Mouse (Mus musculus): ENCODE results near the gene Olfr433. TPM values are rescaled to one million over a fixed set of nuclear protein-coding genes. Genes with fewer than 3 reads are reported as not detected.
"Not testable (repeated sequence)": the region's sequence is repeated elsewhere in the genome, so short reads cannot be mapped to it uniquely, and the experiment has no call there.

Gene Olfr433
- polyA plus RNA-seq (2015; fragmentation: Nextera tagmentation; extraction: Ambion mirVana) = 0.07 and 0.14 TPM in 2 replicates

DNA sequence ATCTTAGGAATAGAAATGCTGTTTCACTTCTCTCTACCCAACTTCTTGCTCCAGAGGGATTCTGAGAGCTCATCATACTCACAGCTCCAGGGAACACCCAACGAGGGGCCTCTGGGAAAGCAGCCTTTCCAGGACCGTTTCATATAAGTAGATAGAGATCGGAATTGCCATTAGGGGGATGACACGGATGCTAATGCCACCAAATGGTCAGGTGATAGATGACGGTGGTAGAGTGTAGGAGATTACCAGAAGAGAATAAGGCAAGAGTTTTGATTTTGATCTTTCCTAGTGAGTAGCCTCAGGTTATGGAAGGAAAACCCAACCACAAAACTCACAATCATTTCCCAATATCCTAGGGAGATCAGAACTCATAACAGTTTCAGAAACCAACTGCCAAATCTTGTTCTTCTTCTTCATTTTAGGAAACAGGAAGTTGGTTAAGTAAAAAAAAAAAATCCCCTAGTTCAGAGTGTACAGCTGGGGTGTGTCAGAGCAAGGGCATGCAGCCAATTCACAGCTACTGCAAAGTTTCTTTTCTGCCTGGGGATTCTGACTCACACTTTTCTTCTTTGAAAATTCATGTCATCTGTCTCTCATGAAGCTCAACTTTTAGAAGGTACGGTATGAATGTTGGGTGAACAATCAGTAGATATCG is at the start of gene Olfr433:
Gene Olfr433, plus strand, starts transcription at position 183 of the 655 bp plus-strand sequence.
- no peaks in the 10 kb centered on the region for H3K9me3 ChIP-seq (replicated peaks)
- H3K36me3 ChIP-seq = no peaks in the 10 kb centered on the region
- H3K4me3 ChIP-seq (replicated peaks) = no peak within 1 kb of the TSS
- WGBS (ENCODE audit: insufficient replicate concordance) = 50% methylated on average over 7 of the region's 7 CpGs
- DNase-seq (no peak), ATAC-seq (ENCODE audit: low read depth) (no peak)
- no peaks in the 10 kb centered on the region for H3K27me3 ChIP-seq
- H3K27ac ChIP-seq = no peak within 1 kb of the TSS
- H3K4me1 ChIP-seq (replicated peaks) = no peaks in the 10 kb centered on the region
- H3K9ac ChIP-seq = no peak within 1 kb of the TSS
- H3K4me2 ChIP-seq = no peak within 1 kb of the TSS

DNA sequence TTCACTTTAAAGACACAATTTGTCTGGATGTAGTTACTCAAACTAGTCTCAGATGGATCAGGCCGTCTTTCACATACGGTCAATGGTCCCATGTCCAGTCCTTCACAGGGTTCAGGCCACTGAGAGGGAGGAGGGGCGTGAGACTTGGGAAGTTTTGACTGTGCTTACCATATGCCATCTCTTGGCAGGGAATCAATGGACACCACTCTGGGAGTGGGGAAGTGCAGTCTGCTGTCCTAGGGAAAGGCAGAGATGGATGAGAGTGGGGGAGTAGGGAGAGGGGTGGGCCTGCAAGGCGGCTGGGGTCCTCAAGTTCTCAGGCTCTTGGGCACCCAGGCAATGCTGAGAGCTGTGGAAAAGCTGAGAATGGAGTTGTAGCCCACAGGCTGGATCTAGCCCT is 45.5 kb upstream of the Olfr433 start:
- Histone ChIP-seq H3K9ac (no peak overlapping the region), H3K36me3 (no peaks in the 10 kb centered on the region), H3K4me2 (no peak overlapping the region), H3K27me3 (no peaks in the 10 kb centered on the region), H3K4me3 (replicated peaks) (no peak overlapping the region), H3K9me3 (replicated peaks) (no peaks in the 10 kb centered on the region), H3K27ac (no peak overlapping the region), H3K4me1 (replicated peaks) (no peaks in the 10 kb centered on the region)
- ATAC-seq (ENCODE audit: low read depth) (no peak), DNase-seq (no peak)
- 70% methylated on average over 4 of the region's 4 CpGs for WGBS (ENCODE audit: insufficient replicate concordance)

DNA sequence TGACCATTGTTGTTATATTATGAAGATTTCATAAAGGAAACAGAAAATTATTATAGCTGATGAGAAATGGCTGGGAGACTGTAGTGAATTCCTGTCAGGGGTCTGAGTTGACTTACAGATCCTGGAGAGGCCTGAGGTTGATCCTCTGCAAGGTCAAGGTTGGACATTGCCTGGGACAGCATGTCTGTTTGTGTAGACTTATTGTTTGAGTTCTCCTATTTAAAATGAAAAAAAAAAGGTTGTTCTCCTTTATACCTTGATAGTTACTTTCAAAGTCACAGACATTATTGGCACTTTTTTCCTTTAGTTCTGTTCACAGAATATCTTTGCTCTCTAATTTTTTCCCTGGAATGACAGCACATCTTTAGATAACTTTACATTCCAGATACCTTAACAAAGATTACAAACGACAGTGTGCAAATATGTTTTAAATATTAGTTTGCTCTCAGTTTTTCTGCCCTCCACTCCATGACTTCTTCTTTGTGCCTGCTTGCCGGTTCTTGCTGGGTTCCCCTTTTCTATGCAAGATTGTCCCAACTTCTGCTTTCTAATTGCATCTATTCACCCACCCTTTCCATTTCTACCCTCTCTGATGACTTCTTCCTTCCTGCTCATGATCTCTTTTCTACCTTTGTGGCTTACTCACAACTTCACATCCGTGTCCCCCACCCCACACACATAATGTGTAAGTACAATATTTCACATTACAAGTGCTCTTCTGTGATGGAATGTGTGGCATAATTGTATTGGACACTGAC is 36.0 kb upstream of the Olfr433 start:
- not testable (repeated sequence) for H3K9me3 ChIP-seq (replicated peaks); ATAC-seq (ENCODE audit: low read depth); H3K27ac ChIP-seq; H3K4me2 ChIP-seq; DNase-seq; H3K4me1 ChIP-seq (replicated peaks); H3K36me3 ChIP-seq; H3K4me3 ChIP-seq (replicated peaks); H3K27me3 ChIP-seq; H3K9ac ChIP-seq
- WGBS (ENCODE audit: insufficient replicate concordance) = 20% methylated on average over 2 of the region's 3 CpGs

DNA sequence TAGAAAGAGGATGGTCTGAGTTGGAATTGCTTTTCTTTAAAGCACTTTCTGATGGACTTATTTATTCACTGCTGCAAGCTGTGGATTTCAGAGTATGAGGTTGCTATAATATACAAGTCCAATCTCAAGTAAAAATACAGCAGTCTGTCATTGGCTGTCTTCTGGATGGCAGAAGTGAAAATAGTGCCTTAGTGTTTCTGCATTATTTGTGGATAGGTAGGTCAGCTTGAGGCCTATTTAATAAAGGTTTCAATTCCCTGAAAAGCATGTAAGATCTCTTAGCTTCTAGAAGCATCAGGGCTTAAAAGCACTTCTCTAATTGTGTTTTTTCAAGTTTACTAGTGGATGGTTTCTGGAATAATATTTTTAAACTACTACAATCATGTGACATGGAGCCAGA is 33.5 kb upstream of the Olfr433 start:
- H3K9me3 ChIP-seq (replicated peaks); H3K4me1 ChIP-seq (replicated peaks); H3K9ac ChIP-seq; DNase-seq; H3K27me3 ChIP-seq; H3K4me3 ChIP-seq (replicated peaks); H3K4me2 ChIP-seq; H3K27ac ChIP-seq; ATAC-seq (ENCODE audit: low read depth); H3K36me3 ChIP-seq: not testable (repeated sequence)

DNA sequence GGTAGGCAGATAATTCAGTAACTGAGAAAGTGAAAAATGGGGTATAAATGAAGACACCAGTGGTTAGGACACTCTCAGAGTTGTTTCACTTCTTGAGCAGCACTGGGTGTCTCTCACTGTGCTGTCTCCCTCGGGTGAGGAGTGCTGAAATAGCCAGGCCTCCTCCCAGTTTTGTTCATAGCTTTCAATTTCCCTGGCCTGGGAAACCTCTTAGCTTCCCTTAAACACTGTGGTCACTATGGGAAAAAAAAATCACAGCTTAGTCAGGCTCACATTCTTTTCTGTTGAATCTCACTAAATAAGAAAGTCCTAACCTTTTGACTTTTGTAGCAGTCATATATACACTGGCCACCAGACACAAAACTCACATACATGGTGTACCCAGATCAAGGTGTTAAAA is 8.8 kb upstream of the Olfr433 start, which contains the start of gene Ifi205:
Gene Ifi205, minus strand, starts transcription at position 113 of the 400 bp plus-strand sequence.
- no peak within 1 kb of the TSS for H3K27ac ChIP-seq
- WGBS (ENCODE audit: insufficient replicate concordance) = 26% methylated on average over 1 of the region's 1 CpGs
- no peaks in the 10 kb centered on the region for H3K27me3 ChIP-seq
- no peak for ATAC-seq (ENCODE audit: low read depth)
- DNase-seq = no peak
- H3K4me3 ChIP-seq (replicated peaks) = no peak within 1 kb of the TSS
- H3K4me2 ChIP-seq = no peak within 1 kb of the TSS
- no peak within 1 kb of the TSS for H3K9ac ChIP-seq
- H3K4me1 ChIP-seq (replicated peaks) = no peaks in the 10 kb centered on the region
- no peaks in the 10 kb centered on the region for H3K36me3 ChIP-seq
- no peaks in the 10 kb centered on the region for H3K9me3 ChIP-seq (replicated peaks)

DNA sequence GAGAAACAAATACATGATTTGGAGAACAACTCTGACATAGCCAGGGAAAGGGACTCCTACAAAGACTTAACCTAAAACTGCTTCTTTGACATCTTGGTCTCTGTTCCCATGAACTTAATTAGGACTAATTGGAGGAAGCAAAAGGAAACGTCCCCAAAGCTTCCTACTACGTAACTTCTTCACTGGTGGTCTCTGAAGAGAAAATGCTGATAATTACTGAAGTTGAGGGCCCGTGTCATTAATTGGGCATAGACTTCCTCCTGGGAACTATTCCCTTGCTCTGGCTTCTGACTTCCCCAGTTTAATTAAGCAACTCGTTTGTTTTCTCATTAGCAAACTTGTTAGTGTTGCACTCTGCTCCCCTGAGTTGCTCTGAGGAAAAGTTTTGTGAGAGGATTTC is 4.7 kb upstream of the Olfr433 start:
- no peaks in the 10 kb centered on the region for H3K9me3 ChIP-seq (replicated peaks)
- no peak overlapping the region for H3K27ac ChIP-seq
- H3K4me1 ChIP-seq (replicated peaks) = no peaks in the 10 kb centered on the region
- H3K4me3 ChIP-seq (replicated peaks) = no peak overlapping the region
- DNase-seq (no peak), ATAC-seq (ENCODE audit: low read depth) (no peak)
- no peak overlapping the region for H3K9ac ChIP-seq
- H3K36me3 ChIP-seq = no peaks in the 10 kb centered on the region
- no peak overlapping the region for H3K4me2 ChIP-seq
- 43% methylated on average over 4 of the region's 4 CpGs for WGBS (ENCODE audit: insufficient replicate concordance)
- H3K27me3 ChIP-seq = no peaks in the 10 kb centered on the region

DNA sequence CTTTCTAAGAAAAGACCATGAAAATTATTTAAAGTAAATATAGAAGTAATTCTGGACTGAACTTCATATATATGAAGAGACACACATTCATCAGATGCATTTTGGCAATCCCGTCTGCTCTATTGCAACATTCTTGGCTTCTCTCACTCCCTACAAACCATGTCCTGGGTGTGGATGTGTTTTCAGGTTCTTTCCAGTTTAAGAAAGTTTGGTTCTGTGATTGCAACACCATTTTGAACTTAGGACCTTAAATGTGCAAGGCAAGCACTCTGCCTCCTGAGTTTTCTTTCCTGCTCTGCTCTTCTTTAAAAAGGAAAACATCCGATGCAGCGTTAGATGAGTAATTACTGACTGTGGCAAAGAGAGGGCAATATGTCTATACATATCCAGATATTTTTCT is 2.0 kb upstream of the Olfr433 start:
- Histone ChIP-seq H3K9me3 (replicated peaks) (no peaks in the 10 kb centered on the region), H3K4me2 (no peak overlapping the region), H3K9ac (no peak overlapping the region), H3K36me3 (no peaks in the 10 kb centered on the region), H3K4me1 (replicated peaks) (no peaks in the 10 kb centered on the region), H3K27ac (no peak overlapping the region), H3K4me3 (replicated peaks) (no peak overlapping the region), H3K27me3 (no peaks in the 10 kb centered on the region)
- ATAC-seq (ENCODE audit: low read depth) (no peak), DNase-seq (no peak)
- 69% methylated on average over 3 of the region's 3 CpGs for WGBS (ENCODE audit: insufficient replicate concordance)

DNA sequence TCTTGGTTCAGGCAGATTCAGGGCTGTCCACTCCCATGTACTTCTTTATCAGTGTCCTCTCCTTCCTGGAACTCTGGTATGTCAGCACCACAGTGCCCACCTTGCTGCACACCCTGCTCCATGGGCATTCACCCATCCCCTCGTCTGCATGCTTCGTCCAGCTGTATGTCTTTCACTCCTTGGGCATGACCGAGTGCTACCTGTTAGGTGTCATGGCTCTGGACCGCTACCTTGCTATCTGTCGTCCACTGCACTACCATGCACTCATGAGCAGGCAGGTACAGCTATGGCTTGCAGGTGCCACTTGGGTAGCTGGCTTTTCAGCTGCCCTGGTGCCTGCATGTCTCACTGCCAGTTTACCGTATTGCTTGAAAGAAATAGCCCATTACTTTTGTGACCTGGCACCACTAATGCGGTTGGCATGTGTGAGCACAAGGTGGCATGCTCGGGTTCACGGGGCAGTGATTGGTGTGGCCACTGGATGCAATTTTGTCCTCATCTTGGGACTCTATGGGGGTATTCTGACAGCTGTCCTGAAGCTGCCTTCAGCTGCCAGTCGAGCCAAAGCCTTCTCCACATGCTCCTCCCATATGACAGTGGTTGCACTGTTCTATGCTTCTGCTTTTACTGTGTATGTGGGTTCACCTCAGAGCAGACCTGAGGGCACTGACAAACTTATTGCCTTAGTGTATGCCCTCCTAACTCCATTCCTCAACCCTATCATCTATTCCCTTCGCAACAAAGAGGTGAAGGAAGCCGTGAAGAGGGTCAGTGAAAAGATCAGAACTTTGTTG is 1.8 kb downstream of the Olfr433 start:
- DNase-seq; H3K4me3 ChIP-seq (replicated peaks): not testable (repeated sequence)
- WGBS (ENCODE audit: insufficient replicate concordance) = 70% methylated on average over 12 of the region's 12 CpGs

DNA sequence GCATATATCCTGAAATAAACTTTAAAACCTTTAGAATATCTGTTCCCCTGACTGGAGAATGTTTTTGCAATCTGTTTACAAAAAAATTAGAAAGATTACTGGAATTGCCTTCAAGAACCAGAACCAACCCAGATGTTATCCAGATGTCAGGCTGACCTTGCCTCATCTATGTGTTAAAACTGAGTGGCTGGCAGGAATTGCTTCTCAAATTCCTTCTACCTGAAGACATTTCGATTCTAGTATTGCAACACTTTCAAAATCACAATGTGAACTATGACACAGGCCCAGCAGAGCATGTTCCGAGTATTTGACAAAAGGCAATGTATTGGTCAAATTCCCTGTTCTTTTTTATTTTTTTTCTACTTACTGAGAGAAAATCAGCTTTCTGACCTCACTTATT is 3.9 kb downstream of the Olfr433 start:
- Histone ChIP-seq H3K4me2 (no peak overlapping the region), H3K9me3 (replicated peaks) (no peaks in the 10 kb centered on the region), H3K9ac (no peak overlapping the region), H3K27me3 (no peaks in the 10 kb centered on the region), H3K4me1 (replicated peaks) (no peaks in the 10 kb centered on the region), H3K27ac (no peak overlapping the region), H3K4me3 (replicated peaks) (no peak overlapping the region), H3K36me3 (no peaks in the 10 kb centered on the region)
- DNase-seq (no peak), ATAC-seq (ENCODE audit: low read depth) (no peak)
- 50% methylated on average over 2 of the region's 2 CpGs for WGBS (ENCODE audit: insufficient replicate concordance)

More for the DNA sequence above, 1.8 kb downstream of the Olfr433 start:
- H3K36me3 ChIP-seq; H3K4me1 ChIP-seq (replicated peaks); H3K27ac ChIP-seq; H3K27me3 ChIP-seq; H3K4me2 ChIP-seq; H3K9me3 ChIP-seq (replicated peaks); H3K9ac ChIP-seq: not testable (repeated sequence)
- ATAC-seq (ENCODE audit: low read depth) = peak; percentile 39

DNA sequence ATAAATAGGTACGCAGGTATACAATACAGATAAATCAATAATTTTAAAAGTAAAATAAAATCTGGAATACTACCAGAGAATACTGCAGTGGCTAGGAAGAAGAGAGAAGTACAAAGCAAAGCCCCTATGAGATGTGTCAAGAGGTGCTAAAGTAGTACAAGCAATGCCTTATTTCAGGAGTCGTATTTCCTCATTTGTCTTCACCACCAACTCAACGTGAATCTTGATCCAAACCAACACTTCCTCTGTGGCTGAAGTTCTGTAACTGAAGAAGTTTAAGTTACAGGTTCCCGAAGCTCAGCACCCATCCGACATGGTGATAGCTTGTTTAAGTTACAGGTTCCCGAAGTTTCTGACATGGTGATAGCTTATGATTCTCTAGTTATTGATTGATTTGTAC is 7.7 kb downstream of the Olfr433 start:
- not testable (repeated sequence) for H3K9ac ChIP-seq; H3K9me3 ChIP-seq (replicated peaks); DNase-seq; H3K4me2 ChIP-seq; ATAC-seq (ENCODE audit: low read depth); H3K27ac ChIP-seq; H3K27me3 ChIP-seq; H3K4me3 ChIP-seq (replicated peaks); H3K36me3 ChIP-seq; H3K4me1 ChIP-seq (replicated peaks)
- 43% methylated on average over 6 of the region's 6 CpGs for WGBS (ENCODE audit: insufficient replicate concordance)

DNA sequence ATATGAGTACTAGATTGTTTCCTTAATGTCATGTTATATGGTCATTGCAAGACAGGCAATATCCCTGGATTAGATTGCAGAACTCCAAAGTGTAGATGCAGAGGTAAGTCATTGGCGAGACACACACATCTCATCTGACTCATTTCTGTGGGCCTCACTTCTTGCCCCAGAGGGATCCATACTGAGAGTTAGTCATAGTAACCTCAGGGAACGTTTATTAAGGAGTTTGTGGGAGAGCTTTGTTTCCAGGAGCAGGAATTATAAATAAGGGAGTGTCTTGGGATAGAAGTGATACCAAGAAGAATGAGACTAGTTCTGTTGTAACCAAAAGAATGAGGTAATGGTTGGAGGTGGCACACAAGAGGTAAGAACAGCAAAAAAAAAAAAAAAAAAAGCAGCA is 8.4 kb downstream of the Olfr433 start, which contains the start of gene Olfr432:
Gene Olfr432, plus strand, starts transcription at position 313 of the 400 bp plus-strand sequence.
- no peaks in the 10 kb centered on the region for H3K27me3 ChIP-seq
- no peak within 1 kb of the TSS for H3K9ac ChIP-seq
- no peak for ATAC-seq (ENCODE audit: low read depth)

More for the DNA sequence above, 8.4 kb downstream of the Olfr433 start, which contains the start of gene Olfr432:
- Histone ChIP-seq H3K4me3 (replicated peaks) (no peak within 1 kb of the TSS), H3K4me1 (replicated peaks) (no peaks in the 10 kb centered on the region), H3K4me2 (no peak within 1 kb of the TSS), H3K27ac (no peak within 1 kb of the TSS), H3K9me3 (replicated peaks) (no peaks in the 10 kb centered on the region), H3K36me3 (no peaks in the 10 kb centered on the region)
- no peak for DNase-seq
- 33% methylated on average over 2 of the region's 2 CpGs for WGBS (ENCODE audit: insufficient replicate concordance)

Measured in liver, embryonic 13.5 days (tissue).